In the genomic region with DNA sequence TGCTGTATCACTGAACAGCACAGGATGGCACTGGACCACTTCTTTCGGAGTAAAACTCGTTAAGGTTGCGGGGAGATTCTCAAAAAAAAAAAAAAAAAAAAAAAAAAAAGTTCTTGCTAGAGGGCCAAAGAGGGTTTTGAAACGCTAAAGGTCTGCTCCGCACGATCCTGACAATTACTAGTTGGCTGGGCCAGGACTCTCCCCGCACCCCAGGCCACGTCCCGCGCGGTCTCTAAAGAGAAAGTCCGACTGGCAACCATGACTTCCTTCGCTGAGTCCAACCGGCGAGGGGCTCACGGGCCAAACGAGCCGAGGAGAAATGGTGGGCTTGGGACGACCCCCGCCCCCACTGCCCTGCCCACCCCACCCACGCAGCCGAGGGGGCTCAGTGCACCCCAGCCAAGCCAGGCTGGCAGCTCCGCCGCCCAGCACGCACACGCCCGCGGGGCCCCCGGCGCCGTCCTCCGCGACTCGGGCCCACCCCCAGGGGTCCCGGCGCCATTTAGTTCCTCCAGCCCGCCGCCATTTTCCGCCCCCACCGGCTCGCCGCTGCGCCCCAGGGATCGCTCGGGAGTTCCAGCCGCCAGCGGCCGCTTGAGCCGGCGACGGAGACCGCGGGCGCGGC, we compare ENCODE assay signal across 8 mouse cellular contexts. TPM values are rescaled to one million over a fixed set of nuclear protein-coding genes. Genes with fewer than 3 reads are reported as not detected.
A peak's percentile ranks its signal among the peaks of the same experiment; 100 is the strongest.
DNase-seq lines count a peak whose midpoint lies in the region; ATAC-seq and TF ChIP-seq lines count a peak whose summit lies in the region.

No protein-coding gene starts in this region.

- no peaks in the 10 kb centered on the region for H3K27me3 ChIP-seq in MEL (ENCODE audit: control insufficient read depth in 1 of 2, insufficient read depth in 2 of 2, low read length in 2 of 2)
- no peaks in the 10 kb centered on the region for H3K27me3 ChIP-seq in heart, embryonic 15.5 days
- H3K27me3 ChIP-seq in lung, postnatal 0 days (replicated peaks; ENCODE audit: insufficient read depth, low read length): no peaks in the 10 kb centered on the region

- no peak for TF ChIP-seq EP300 in MEL (IDR thresholded peaks at IDR 0.05; ENCODE audit: low read depth in 1 of 2, low read length in 2 of 2)
- no peak for TF ChIP-seq EP300 in lung, postnatal 0 days (IDR thresholded peaks at IDR 0.05)

- TF ChIP-seq POLR2A in MEL (IDR thresholded peaks at IDR 0.05; ENCODE audit: control insufficient read depth in 1 of 2, insufficient read depth in 1 of 2, low read depth in 1 of 2, low read length in 2 of 2, poor library complexity in 1 of 2): no peak; a peak in 1 of 4 replicates

- H3K4me1 ChIP-seq in MEL (ENCODE audit: control insufficient read depth in 1 of 2, insufficient read depth in 2 of 2, low read length in 2 of 2): peaks cover 0 to 6% of the 10 kb centered on the region in 2 experiments; a peak in 3 of 4 replicates
- peaks cover 17% of the 10 kb centered on the region for H3K4me1 ChIP-seq in heart, embryonic 15.5 days (replicated peaks)
- H3K4me1 ChIP-seq in lung, postnatal 0 days (ENCODE audit: insufficient read depth, low read depth, low read length): peaks cover 3% of the 10 kb centered on the region; the same call in 1 of the 2 replicates

- peaks cover 25% of the 10 kb centered on the region for H3K79me2 ChIP-seq in MEL (ENCODE audit: control insufficient read depth, insufficient read depth, low read length, poor library complexity)

- intact Hi-C loops in heart, postnatal 25 days (cut with DNase I): loop anchor here (5.0 to 10.0 kb wide), 4 partner anchors 59 to 739 kb away; a partner anchor contains a TSS

- ATAC-seq in heart, embryonic 15.5 days (replicated peaks; ENCODE audit: insufficient number of reproducible peaks, insufficient read depth, low FRiP score, low read depth): peak; percentile 61
- peak; percentile 62 for ATAC-seq in lung, postnatal 0 days

- H3K36me3 ChIP-seq in MEL (ENCODE audit: control insufficient read depth in 1 of 2, insufficient read depth in 2 of 2, low read length in 2 of 2): peaks cover 4 to 8% of the 10 kb centered on the region in 2 experiments; a peak in 3 of 4 replicates
- H3K36me3 ChIP-seq in heart, embryonic 15.5 days: no peaks in the 10 kb centered on the region
- no peaks in the 10 kb centered on the region for H3K36me3 ChIP-seq in lung, postnatal 0 days (ENCODE audit: insufficient read depth, low read length)

- 0% methylated on average over 52 of the region's 55 CpGs for WGBS in heart, embryonic 15.5 days
- under 1% methylated on average over 34 of the region's 55 CpGs for WGBS in lung, postnatal 0 days

- peak overlapping the region; percentile 77 to 97 for H3K4me3 ChIP-seq in MEL (ENCODE audit: control insufficient read depth in 1 of 2, insufficient read depth in 1 of 2, low read depth in 2 of 2, low read length in 2 of 2)
- H3K4me3 ChIP-seq in heart, embryonic 15.5 days: peak overlapping the region; percentile 98
- peak overlapping the region; percentile 98 for H3K4me3 ChIP-seq in lung, postnatal 0 days (ENCODE audit: low read depth, low read length)

- peak overlapping the region; percentile 85 for H3K27ac ChIP-seq in MEL (ENCODE audit: control insufficient read depth, low read depth, low read length)
- peak overlapping the region; percentile 100 for H3K27ac ChIP-seq in heart, embryonic 15.5 days
- H3K27ac ChIP-seq in lung, postnatal 0 days (ENCODE audit: low read length): peak overlapping the region; percentile 100

- DNase-seq in heart, adult 18-20 months: peak; percentile 41 to 47
- DNase-seq in heart, postnatal 25 days (ENCODE audit: low spot score): no peak
- peak; percentile 42 for DNase-seq in MEL (ENCODE audit: low read depth, low spot score)
- peak; percentile 76 for DNase-seq in embryo, embryonic 9.5 days (ENCODE audit: extremely low spot score)
- DNase-seq in kidney, postnatal 10 days: peak; percentile 65
- peak; percentile 59 for DNase-seq in lung, postnatal 0 days (ENCODE audit: low spot score)
- peak; percentile 68 for DNase-seq in right cerebral cortex, postnatal 4 days

- H3K9me3 ChIP-seq in MEL (replicated peaks; ENCODE audit: insufficient read depth, low read length): no peaks in the 10 kb centered on the region
- H3K9me3 ChIP-seq in heart, embryonic 15.5 days (replicated peaks): no peaks in the 10 kb centered on the region
- no peaks in the 10 kb centered on the region for H3K9me3 ChIP-seq in lung, postnatal 0 days (ENCODE audit: low read length)

- H3K9ac ChIP-seq in MEL (ENCODE audit: control insufficient read depth, low read depth, low read length, poor library complexity, severe bottlenecking): peak overlapping the region; percentile 98
- peak overlapping the region; percentile 96 for H3K9ac ChIP-seq in heart, embryonic 15.5 days
- H3K9ac ChIP-seq in lung, postnatal 0 days (replicated peaks; ENCODE audit: low read depth): peak overlapping the region; percentile 98

- TF ChIP-seq CTCF in MEL (IDR thresholded peaks at IDR 0.05 in 2 of 3, conservative IDR thresholded peaks at IDR 0.05 in 1 of 3; ENCODE audit: control insufficient read depth in 1 of 3, insufficient read depth in 1 of 3, low read depth in 2 of 3, low read length in 3 of 3, poor library complexity in 1 of 3, severe bottlenecking in 1 of 3): no peak
- TF ChIP-seq CTCF in lung, postnatal 0 days (IDR thresholded peaks at IDR 0.05): no peak

- no peak for TF ChIP-seq RAD21 in MEL (IDR thresholded peaks at IDR 0.05; ENCODE audit: low read depth, low read length)

- H3K4me2 ChIP-seq in heart, embryonic 15.5 days: peak overlapping the region; percentile 65
- H3K4me2 ChIP-seq in lung, postnatal 0 days (replicated peaks; ENCODE audit: low read depth, low read length): peak overlapping the region; percentile 67

TF ChIP-seq in MEL, 35 proteins besides CTCF, POLR2A, EP300 and RAD21:
- TF ChIP-seq CHD1 (IDR thresholded peaks at IDR 0.05; ENCODE audit: low read depth, low read length) (0 out of 2 replicates have a peak, but pooled peaks have one; percentile 68), MAX (IDR thresholded peaks at IDR 0.05; ENCODE audit: low read length) (no peak), ZNF384 (IDR thresholded peaks at IDR 0.05; ENCODE audit: low read depth, low read length) (peak; percentile 69)
TF ChIP-seq in MEL: peak in this region for 2.

RNA-seq across cellular contexts. Expression of a gene that starts 0.6 kb away (rescaled TPM):
- total RNA-seq in heart, adult 18-20 months (2021): 10 to 100 TPM; 10.1 to 12.3 TPM
- 10 to 100 TPM; 14.3 to 15.9 TPM for total RNA-seq in heart, postnatal 25 days (2021)
- 18.7 and 19.7 TPM in 2 replicates for total RNA-seq in MEL (2012; rRNA removed)
- polyA plus RNA-seq in MEL (2012; ENCODE audit: insufficient read depth in 1 of 2, insufficient read length in 2 of 2, low read depth in 1 of 2, low replicate concordance in 2 of 2, missing spikeins in 1 of 2): 10 to 100 TPM; 22.0 to 78.4 TPM
- 24.5 and 27.3 TPM in 2 replicates for polyA plus RNA-seq in heart, embryonic 15.5 days (2015; fragmentation: Nextera tagmentation; extraction: Ambion mirVana)
- polyA plus RNA-seq in lung, postnatal 0 days (2015; fragmentation: Nextera tagmentation; extraction: Ambion mirVana): 33.3 and 37.7 TPM in 2 replicates
